Mouse (Mus musculus): Measurements from ENCODE around the gene Kdm6a.

Gene Kdm6a

DNA sequence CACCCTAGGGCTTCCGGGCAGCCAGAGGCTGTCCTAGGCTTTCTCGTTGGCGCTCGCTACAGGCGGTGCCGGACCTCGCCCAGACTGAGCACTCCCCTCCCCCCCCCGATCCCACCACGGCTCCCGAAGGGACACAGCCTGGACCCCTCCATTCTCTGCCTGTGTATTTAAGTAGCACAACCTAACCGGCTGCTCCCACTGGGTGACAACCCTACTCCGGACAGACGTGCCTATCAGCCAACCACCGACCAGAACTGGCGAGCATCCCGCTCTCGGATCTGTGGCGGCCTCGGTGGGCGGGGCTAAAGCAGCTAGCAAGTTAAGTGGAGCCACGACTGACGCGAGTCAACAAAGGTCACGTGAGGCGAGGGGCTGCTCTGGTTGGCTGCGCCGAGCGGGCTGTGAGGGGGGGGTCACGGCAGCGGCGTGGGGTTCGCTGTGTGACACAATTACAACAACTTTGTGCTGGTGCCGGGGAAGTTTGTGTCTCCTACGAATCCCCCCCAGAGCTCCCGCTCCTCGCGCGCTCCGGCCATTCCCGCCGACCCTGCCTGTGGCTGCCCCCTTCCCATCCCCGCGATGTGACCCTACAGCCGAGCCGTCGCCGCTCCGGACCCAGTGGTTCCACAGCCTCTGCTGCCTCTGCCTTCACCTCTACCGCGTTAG is at the start of gene Kdm6a:
Kdm6a (plus strand) TSS at position 384 of the 666 bp plus-strand sequence.
- peak; percentile 98 to 100 for DNase-seq (ENCODE audit: low spot score in 2 of 2)

DNA sequence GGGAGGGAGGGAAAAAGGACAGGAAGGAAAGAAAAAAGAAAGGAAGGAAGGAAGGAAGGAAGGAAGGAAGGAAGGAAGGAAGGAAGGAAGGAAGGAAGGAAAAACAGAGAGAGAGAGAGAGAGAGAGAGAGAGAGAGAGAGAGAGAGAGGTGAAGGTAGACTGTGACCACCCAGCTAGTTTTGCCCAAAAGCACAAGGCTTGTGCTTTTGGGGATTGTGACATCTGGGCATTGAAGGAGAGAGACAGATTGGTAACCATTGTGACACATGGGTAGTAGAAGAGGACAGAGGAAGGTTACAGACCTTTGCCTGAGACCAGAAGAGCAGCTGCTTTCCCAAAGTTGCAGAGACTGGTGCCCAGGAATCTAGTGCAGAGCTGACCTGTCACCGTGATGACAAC is 16.8 kb upstream of the Kdm6a start, which contains the start of gene Dusp21:
Dusp21 (plus strand) TSS at position 301 of the 400 bp plus-strand sequence.
- no peak for DNase-seq (ENCODE audit: low spot score in 2 of 2)

DNA sequence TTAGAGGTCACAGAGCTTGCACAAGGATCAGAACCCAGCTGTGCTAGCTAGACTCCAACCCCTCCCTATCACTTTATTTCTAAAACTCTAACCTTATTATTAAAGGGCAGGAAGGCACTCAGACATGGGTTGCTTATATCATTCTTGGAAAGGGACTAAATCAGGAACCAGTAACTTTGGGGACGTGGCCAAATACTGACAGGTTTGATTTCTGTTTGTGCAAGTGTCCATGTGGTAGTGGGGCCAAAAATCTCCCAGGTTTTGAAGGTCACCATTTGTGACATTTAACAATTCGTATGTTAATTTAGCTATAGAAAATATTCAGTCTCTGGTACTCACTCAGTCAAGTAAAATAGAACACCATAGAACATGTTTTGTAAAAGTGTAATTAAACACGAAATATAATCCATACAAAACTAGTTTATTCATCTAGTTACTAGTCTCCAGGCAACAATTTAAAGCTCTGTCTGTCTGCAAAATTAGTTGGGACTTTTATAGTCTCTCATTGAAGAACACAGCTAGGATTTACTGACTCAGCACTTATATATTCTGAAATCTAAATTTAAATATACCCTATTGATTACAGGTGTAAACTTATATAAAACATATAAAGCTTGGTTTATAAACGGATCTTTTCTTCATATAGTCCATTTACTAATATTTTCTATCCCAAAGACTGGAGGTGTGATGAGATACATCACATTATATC is 1.5 kb upstream of the Kdm6a start:
- no peak for DNase-seq (ENCODE audit: low spot score in 2 of 2)

DNA sequence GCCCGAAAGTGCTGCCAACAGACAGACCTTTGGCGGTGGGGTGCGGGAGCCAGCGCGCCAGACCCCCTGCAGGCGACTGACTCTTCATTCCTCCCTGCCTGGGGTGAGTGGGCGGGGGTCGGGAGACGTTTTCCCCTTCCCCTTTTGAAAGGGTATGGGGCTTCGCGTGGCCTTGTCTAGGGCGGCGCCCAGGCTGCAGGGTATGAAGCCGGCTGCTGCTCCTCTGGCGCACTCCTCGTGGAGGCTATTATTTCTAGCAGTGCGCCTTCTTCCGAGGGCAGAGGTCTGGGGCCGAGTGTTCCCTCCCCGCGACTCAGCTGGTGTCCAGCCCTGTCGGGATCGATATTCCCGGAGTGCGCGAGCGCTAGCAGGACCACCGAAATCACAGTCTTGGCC is 581 bp upstream of the Kdm6a start:
- DNase-seq (ENCODE audit: low spot score in 2 of 2), result peak in 1 of 2 experiments; percentile 35

DNA sequence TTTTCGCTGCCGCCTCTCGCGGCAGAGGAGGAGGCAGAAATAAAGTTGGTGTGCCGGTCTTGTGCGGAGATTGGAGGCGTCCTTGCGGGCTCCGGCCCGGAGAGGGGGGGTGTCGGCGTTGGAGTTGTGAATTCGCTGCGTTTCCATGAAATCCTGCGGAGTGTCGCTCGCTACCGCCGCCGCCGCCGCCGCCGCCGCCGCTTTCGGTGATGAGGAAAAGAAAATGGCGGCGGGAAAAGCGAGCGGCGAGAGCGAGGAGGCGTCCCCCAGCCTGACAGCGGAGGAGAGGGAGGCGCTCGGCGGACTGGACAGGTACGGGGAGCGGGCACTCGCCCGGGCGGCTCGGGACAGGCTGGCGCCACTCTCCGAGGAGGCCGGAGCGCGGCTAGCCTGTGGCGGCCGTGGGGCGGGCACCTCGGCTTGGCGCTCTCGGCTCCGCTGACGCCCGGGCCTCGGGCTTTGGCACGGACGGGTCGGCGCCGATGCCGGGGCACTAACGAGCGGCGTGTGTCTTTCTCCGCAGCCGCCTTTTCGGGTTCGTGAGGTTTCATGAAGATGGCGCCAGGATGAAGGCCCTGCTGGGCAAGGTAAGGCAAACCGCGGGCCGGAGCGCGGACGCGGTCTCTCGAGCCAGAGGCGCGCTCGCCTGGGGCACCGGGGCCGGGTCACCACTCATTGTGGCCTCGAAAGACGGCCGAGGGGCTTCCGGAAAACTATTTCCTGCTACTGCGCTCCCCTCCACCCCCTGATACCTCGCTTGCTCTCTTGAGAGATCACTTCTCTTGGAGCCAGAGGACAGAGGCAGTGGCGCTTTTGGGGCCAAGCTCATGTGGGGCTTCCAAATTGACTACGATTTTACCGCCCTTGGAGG is 721 bp downstream of the Kdm6a start:
- DNase-seq (ENCODE audit: low spot score in 2 of 2), result peak; percentile 39 to 67

DNA sequence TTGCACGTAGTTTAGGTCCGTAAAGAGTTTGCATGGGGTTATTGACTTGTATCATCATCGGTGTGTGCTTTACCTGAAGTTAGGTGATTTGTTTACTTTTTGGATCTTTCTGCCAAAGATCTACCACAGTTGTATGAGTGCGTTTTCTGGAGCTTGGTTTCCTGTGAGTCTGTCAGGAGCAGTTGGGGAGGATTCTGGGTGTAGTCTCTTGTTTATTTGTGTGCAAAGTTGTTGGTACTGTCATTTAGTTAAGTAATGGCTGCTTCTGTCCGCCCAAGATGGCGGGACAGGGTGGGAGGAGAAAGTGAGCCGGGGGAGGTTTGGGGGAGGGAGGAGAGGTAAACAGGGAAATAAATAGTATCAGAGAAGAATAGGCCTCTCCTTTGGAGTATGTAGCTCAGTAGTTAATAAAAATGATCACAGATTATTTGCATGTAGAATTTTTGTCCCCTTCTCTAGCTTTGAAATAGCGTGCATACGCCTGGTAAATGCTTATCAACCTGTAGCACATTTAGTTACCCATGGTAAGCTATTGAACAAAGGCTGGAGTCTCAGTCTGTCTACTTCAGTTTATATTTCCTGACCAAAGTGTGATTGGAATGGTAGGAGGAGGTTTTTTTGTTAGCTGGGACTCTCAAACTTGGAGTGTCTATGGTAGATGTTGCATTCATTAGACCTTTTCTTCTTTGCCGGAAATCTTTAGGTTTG is 1.7 kb downstream of the Kdm6a start:
- peak; percentile 38 to 50 for DNase-seq (ENCODE audit: low spot score in 2 of 2)

DNA sequence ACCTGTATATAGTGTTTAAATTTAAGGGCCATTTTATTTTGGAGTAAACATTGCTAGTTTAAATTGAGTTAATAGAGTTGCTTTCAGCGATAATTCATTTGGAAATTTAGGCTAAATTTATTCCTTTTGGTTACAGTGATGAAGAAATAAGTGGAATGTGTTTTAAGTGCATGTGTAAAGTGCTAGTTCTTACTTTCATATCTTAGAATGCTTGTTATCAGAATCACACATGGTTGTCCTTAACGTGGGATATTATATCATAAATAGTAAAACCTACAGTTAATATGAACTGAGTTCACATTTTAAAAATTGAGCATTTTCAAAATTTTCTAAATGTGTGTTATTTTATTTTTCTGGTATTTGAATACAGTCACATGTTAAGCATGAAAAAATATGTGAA is 2.7 kb downstream of the Kdm6a start:
- DNase-seq (ENCODE audit: low spot score in 2 of 2), result no peak

DNA sequence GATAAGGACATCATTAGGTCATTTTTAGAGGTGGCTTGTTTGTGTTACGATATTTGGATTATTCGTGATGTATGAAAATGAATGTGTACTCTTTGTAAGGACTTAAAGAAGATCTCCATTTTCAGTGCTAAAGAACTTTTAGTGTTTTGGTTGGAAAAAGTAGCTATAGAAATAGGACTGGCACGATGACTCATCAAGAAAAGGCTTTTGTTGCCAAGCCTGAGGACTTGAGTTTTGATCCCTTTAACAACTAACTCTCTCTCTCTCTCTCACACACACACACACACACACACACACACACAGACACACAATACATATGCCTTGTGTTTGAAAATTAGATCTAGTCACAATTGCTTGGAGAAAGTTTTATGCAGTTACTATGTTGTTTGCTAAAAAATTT is 4.6 kb downstream of the Kdm6a start:
- DNase-seq (ENCODE audit: low spot score in 2 of 2), result no peak

DNA sequence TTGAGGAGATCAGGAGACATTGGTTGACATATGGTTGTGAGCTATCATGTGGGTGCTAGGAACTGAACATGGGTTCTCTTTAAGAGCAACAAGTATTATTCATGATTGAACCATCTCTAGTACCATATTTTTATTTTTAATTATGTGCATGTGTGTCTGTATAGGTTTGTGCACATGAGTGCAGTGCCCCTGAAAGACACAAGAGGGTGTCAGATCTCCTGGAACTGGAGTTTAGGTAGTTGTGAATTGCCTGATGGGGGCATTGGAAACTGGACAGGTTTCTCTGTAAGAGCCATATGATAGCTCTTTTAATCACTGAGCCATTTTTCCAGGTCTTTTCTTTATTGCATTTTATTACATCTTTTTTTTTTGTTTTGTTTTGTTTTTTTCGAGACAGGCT is 6.6 kb downstream of the Kdm6a start:
- no peak for DNase-seq (ENCODE audit: low spot score in 2 of 2)

DNA sequence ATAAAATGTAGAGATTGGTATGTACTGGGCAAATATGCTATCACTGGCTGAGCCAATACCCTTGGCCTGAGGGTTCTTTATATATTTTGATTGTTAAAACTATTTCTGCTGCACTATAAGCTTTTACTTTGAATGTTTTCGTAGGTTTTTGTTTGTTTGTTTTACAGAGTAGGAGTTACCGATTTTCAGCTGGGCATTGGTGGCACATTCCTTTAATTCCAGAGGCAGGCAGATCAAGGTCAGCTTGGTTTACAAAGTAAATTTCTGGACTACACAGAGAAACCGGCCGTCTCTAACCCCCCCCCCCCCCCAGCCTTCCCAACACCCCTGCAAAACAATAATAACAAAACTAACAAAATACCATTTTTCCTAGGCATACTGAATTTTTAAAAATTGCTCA is 12.5 kb downstream of the Kdm6a start:
- no peak for DNase-seq (ENCODE audit: low spot score in 2 of 2)

DNA sequence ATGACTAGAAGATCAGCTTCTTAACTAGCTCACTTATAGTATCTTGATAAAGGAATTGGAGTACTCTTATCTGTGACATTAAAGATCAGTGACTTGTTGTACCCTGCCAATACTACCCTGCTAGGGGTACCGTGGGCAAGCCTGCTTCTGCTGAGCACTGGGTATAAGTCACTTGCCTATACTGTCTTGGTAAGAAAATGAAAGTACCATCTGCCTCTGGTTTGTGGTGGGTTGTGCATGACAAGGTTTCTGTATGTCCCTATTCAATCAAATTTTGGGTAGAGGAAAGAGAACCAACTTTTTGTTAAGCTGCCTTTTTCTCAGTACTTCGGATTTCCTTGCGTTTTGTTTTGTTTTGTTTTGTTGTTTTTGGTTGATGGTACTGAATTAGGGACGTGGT is 15.4 kb downstream of the Kdm6a start:
- DNase-seq (ENCODE audit: low spot score in 2 of 2), result peak in 1 of 2 experiments; percentile 3

DNA sequence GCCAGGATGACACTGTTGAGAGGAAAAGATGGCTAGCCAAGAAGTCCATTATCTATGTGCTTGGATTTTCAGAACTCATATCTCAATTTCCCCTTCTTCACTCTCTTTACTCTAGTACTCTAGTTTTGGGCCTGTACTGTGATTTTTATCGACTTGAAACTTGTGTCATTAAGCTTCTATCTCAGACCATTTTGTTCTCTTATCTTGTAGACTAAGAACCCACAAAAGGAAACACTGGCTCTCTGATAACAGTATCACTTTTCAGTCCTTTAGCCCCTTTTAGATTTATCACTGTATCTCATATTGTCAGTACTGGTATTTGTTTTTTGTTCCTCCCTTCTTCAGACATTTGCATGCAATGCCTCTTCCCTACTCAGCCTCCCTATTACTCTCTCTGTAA is 17.1 kb downstream of the Kdm6a start:
- DNase-seq (ENCODE audit: low spot score in 2 of 2), result no peak

DNA sequence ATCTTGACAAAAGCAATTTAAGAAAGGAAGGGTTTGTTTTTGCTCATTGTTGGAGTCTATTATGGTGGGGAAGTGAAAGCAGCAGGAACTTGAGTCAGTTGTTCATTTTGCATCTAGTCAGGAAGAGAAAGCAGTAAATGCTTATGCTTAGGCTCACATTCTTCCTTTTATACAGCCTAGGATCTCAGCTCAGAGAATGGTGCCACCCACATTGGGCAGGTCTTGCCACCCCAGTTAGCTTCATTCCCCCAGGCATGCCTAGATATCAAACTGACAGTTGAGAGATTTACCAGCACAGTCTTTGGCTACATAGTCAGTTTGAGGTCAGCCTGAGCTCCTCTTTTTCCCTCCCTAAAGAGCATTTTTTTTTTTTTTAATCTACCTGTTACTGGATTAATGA is 24.8 kb downstream of the Kdm6a start:
- DNase-seq (ENCODE audit: low spot score in 2 of 2), result peak; percentile 3 to 39

DNA sequence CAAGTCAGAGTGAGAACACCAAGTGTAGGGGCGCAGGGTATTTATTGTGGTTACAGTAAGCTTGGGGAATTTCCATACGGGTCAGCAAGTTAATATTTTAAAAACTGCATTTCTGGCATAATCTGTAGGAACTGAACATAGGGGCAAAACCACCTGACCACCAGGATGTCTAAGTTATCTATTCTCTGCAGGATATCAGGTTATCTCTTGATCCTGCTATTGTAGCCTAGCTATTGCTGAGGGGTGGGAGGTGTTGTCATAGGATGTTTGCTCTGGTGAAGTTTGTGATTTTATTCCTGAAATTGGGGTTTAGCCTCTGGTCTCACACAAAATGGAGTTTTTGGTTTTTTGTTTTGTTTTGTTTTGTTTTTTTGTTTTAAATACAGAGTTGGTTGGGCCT is 25.9 kb downstream of the Kdm6a start:
- DNase-seq (ENCODE audit: low spot score in 2 of 2), result no peak

DNA sequence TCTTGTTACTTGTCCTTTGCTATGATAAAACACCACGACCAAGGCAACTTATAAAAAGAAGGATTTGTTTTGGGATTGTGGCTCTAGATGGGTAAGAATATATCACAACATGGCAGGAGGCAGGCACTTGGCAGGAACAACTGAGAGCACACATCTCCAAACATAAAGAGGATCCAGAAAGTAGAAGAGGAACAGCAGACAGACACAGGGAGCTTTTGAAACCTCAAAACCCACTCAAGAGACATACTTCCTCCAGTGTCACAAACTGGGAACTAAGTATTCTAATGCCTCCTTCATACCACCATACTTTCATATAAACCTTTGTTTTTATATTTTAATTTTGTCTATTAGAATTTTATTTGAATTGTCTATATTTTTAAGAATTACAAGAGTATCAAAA is 77.2 kb downstream of the Kdm6a start:
- peak; percentile 1 to 5 for DNase-seq (ENCODE audit: low spot score in 2 of 2)

DNA sequence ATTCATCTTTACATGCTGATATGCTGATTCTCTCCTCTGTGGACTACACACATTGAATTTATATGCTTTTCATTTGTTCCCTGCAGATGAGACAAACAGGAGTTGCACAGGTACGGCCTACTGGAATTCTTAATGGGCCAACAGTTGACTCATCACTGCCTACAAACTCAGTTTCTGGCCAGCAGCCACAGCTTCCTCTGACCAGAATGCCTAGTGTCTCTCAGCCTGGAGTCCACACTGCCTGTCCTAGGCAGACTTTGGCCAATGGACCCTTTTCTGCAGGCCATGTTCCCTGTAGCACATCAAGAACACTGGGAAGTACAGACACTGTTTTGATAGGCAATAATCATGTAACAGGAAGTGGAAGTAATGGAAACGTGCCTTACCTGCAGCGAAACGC is 88.2 kb downstream of the Kdm6a start:
- no peak for DNase-seq (ENCODE audit: low spot score in 2 of 2)

DNA sequence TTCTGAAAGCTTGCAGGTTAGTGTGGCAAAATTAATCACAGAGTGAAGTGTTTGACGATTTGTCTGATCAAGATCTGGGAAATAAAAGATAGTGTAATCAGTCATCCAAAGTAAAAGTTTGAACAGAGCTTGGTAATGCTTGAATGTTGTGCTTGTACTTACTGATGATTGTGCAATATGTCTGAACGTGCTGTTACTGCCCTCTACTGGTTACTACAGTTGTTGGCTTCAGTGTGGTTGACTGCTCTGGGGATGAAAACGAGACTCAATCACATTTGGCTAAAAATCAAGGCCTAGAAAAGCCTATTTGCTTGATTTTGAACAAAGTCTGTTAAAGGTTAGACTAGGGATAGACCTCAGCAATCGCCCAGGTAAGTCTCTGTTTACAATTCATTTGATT is 92.4 kb downstream of the Kdm6a start:
- DNase-seq (ENCODE audit: low spot score in 2 of 2), result peak; percentile 17 to 21

DNA sequence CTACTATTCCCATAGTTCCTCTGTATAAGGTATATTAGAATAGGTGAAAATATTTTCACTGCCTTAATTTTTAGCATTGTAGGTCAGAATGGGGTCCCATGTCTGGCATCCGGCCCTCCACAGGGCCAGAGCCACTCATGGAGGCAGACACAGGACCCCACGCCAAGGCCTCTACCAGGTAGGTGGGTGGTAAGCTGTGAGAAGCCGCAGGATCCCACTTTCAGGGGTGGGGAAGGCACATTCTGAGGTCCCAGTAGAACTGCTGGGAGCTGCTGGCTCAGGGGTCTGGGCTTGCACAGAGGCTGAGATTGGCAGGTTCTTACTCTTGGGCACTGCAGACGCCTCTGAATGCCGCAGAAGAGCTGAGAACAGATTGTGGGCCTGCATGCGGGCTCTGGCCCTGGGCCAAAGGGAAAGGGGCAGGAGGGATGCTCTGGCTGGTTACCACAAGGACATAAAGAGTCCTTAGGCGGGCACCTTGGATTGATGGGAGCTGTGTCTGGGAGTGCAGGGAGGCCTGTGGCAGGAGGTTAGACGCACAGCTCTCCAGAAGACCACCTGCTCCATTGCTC is 95.9 kb downstream of the Kdm6a start:
- no peak for DNase-seq (ENCODE audit: low spot score in 2 of 2)

DNA sequence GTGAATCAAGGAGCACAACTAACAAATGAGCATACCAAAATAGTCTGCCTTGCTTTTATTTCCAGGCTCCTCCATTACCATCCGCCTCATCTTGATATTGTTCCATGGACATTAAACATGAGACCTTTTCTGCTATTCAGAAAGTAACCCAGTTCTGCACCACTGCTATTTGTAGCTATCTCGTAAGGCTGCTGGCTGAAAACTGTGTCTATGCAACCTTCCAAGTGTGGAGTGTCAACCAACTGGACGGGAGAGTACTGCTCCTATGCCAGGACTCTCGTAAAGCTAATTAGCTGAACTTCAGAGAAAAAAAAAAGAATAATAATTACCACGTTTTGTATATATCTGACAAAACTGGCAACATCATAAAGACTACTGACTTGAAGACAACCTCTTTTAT is 116.2 kb downstream of the Kdm6a start:
- DNase-seq (ENCODE audit: low spot score in 2 of 2), result no peak

DNA sequence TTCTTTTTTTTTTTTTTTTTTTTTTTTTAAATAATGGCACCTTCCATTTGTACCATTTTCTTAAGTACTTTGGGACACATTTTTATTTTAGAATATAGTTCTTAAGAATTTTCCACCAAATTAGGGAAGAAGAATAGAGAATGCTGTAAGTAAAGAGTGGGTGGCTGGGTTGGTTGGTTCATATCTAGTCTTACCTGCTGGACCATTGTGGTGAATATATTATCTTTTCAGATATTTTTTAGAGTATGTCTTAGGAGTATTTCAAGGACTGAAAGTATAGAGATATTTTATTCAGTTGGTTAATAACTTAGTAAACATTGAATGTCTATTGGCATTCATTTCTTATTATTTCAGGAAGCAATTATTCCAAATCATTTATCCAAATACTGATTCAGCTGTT is 117.8 kb downstream of the Kdm6a start:
- DNase-seq (ENCODE audit: low spot score in 2 of 2), result no peak

Data from spleen, postnatal 36 days (tissue).